Mouse (Mus musculus): ENCODE data around the gene Il20rb. TPM values are rescaled to one million over a fixed set of nuclear protein-coding genes. Genes with fewer than 3 reads are reported as not detected.

The Il20rb gene
- polyA plus RNA-seq, 2 experiments, result 4.0 to 4.5 TPM

GRCm38 (mm10) chr9:100461671-100462070, 24.9 kb downstream of the Il20rb start:
- Histone ChIP-seq H3K36me3 (ENCODE audit: control insufficient read depth, insufficient read depth, low read length) (peaks cover 11% of the 10 kb centered on the region; the same call in 1 of the 2 replicates), H3K27me3 (ENCODE audit: control insufficient read depth, insufficient read depth, low read length) (no peaks in the 10 kb centered on the region), H3K4me3 (replicated peaks; ENCODE audit: low read length) (no peak overlapping the region), H3K4me2 (replicated peaks; ENCODE audit: low read depth, low read length, severe bottlenecking) (no peak overlapping the region), H3K4me1 (ENCODE audit: control insufficient read depth, insufficient read depth, low read length) (no peaks in the 10 kb centered on the region), H3K9me3 (ENCODE audit: control insufficient read depth, low read length) (no peaks in the 10 kb centered on the region), H3K9ac (ENCODE audit: low read depth, low read length, severe bottlenecking) (no peak overlapping the region), H3K27ac (replicated peaks; ENCODE audit: low read depth, low read length) (no peak overlapping the region)
- 76% methylated on average over 9 of the region's 9 CpGs for WGBS
- TF ChIP-seq POLR2A (IDR thresholded peaks at IDR 0.05; ENCODE audit: borderline replicate concordance, extremely low read depth, insufficient read depth, insufficient read length), result no peak
- no peak for DNase-seq (ENCODE audit: low spot score)
- ATAC-seq (ENCODE audit: low FRiP score, low read depth), result no peak

GRCm38 (mm10) chr9:100460203-100460602, 26.4 kb downstream of the Il20rb start:
- H3K4me3 ChIP-seq (replicated peaks; ENCODE audit: low read length), result no peak overlapping the region
- no peaks in the 10 kb centered on the region for H3K27me3 ChIP-seq (ENCODE audit: control insufficient read depth, insufficient read depth, low read length)
- DNase-seq (ENCODE audit: low spot score) (no peak), ATAC-seq (ENCODE audit: low FRiP score, low read depth) (no peak)
- WGBS, result 96% methylated on average over 9 of the region's 9 CpGs
- no peak overlapping the region for H3K9ac ChIP-seq (ENCODE audit: low read depth, low read length, severe bottlenecking)
- no peaks in the 10 kb centered on the region for H3K9me3 ChIP-seq (ENCODE audit: control insufficient read depth, low read length)
- no peaks in the 10 kb centered on the region for H3K4me1 ChIP-seq (ENCODE audit: control insufficient read depth, insufficient read depth, low read length)
- H3K4me2 ChIP-seq (replicated peaks; ENCODE audit: low read depth, low read length, severe bottlenecking), result no peak overlapping the region
- peaks cover 9% of the 10 kb centered on the region; the same call in 1 of the 2 replicates for H3K36me3 ChIP-seq (ENCODE audit: control insufficient read depth, insufficient read depth, low read length)
- TF ChIP-seq POLR2A (IDR thresholded peaks at IDR 0.05; ENCODE audit: borderline replicate concordance, extremely low read depth, insufficient read depth, insufficient read length), result no peak
- H3K27ac ChIP-seq (replicated peaks; ENCODE audit: low read depth, low read length), result no peak overlapping the region

GRCm38 (mm10) chr9:100457971-100458681, 28.5 kb downstream of the Il20rb start:
- Histone ChIP-seq H3K4me2 (replicated peaks; ENCODE audit: low read depth, low read length, severe bottlenecking) (no peak overlapping the region), H3K9me3 (ENCODE audit: control insufficient read depth, low read length) (no peaks in the 10 kb centered on the region), H3K4me3 (replicated peaks; ENCODE audit: low read length) (no peak overlapping the region), H3K27ac (replicated peaks; ENCODE audit: low read depth, low read length) (no peak overlapping the region), H3K27me3 (ENCODE audit: control insufficient read depth, insufficient read depth, low read length) (no peaks in the 10 kb centered on the region), H3K9ac (ENCODE audit: low read depth, low read length, severe bottlenecking) (no peak overlapping the region), H3K36me3 (ENCODE audit: control insufficient read depth, insufficient read depth, low read length) (peaks cover 8% of the 10 kb centered on the region; the same call in 1 of the 2 replicates), H3K4me1 (ENCODE audit: control insufficient read depth, insufficient read depth, low read length) (0 out of 2 replicates have a peak, but pooled peaks cover 5% of the 10 kb centered on the region)
- WGBS, result 72% methylated on average over 17 of the region's 17 CpGs
- ATAC-seq (ENCODE audit: low FRiP score, low read depth) (no peak), DNase-seq (ENCODE audit: low spot score) (no peak)
- TF ChIP-seq POLR2A (IDR thresholded peaks at IDR 0.05; ENCODE audit: borderline replicate concordance, extremely low read depth, insufficient read depth, insufficient read length), result no peak

- no peak for TF ChIP-seq POLR2A (IDR thresholded peaks at IDR 0.05; ENCODE audit: borderline replicate concordance, extremely low read depth, insufficient read depth, insufficient read length)
- whole genome bisulfite sequencing, result 17% methylated on average over 9 of the region's 9 CpGs
- Histone ChIP-seq H3K36me3 (ENCODE audit: control insufficient read depth, insufficient read depth, low read length) (peaks cover 5% of the 10 kb centered on the region; the same call in 1 of the 2 replicates), H3K9me3 (ENCODE audit: control insufficient read depth, low read length) (no peaks in the 10 kb centered on the region), H3K4me1 (ENCODE audit: control insufficient read depth, insufficient read depth, low read length) (0 out of 2 replicates have a peak, but pooled peaks cover 5% of the 10 kb centered on the region), H3K9ac (ENCODE audit: low read depth, low read length, severe bottlenecking) (peak overlapping the region; percentile 51), H3K4me2 (replicated peaks; ENCODE audit: low read depth, low read length, severe bottlenecking) (peak overlapping the region; percentile 71), H3K27ac (replicated peaks; ENCODE audit: low read depth, low read length) (no peak overlapping the region), H3K4me3 (replicated peaks; ENCODE audit: low read length) (peak overlapping the region; percentile 39), H3K27me3 (ENCODE audit: control insufficient read depth, insufficient read depth, low read length) (no peaks in the 10 kb centered on the region)
- no peak for DNase-seq (ENCODE audit: low spot score)
- ATAC-seq (ENCODE audit: low FRiP score, low read depth), result no peak
These were observed 32.0 kb downstream of the Il20rb start for GRCm38 (mm10) chr9:100454664-100454993.

- 5% methylated on average over 25 of the region's 25 CpGs for WGBS
- no peak for TF ChIP-seq POLR2A (IDR thresholded peaks at IDR 0.05; ENCODE audit: borderline replicate concordance, extremely low read depth, insufficient read depth, insufficient read length)
- H3K9me3 ChIP-seq (ENCODE audit: control insufficient read depth, low read length), result no peaks in the 10 kb centered on the region
- peak; percentile 78 for ATAC-seq (ENCODE audit: low FRiP score, low read depth)
- H3K4me3 ChIP-seq (replicated peaks; ENCODE audit: low read length), result peak overlapping the region; percentile 39
- DNase-seq (ENCODE audit: low spot score), result peak; percentile 90
- H3K9ac ChIP-seq (ENCODE audit: low read depth, low read length, severe bottlenecking), result peak overlapping the region; percentile 51
- H3K4me1 ChIP-seq (ENCODE audit: control insufficient read depth, insufficient read depth, low read length), result 0 out of 2 replicates have a peak, but pooled peaks cover 5% of the 10 kb centered on the region
- no peaks in the 10 kb centered on the region for H3K27me3 ChIP-seq (ENCODE audit: control insufficient read depth, insufficient read depth, low read length)
- peak overlapping the region; percentile 71 for H3K4me2 ChIP-seq (replicated peaks; ENCODE audit: low read depth, low read length, severe bottlenecking)
- H3K27ac ChIP-seq (replicated peaks; ENCODE audit: low read depth, low read length), result no peak overlapping the region
- H3K36me3 ChIP-seq (ENCODE audit: control insufficient read depth, insufficient read depth, low read length), result peaks cover 5% of the 10 kb centered on the region; the same call in 1 of the 2 replicates
These were observed 32.5 kb downstream of the Il20rb start for GRCm38 (mm10) chr9:100453944-100454663.

Data from limb, embryonic 14.5 days (tissue).